Mouse (Mus musculus) heart, embryonic 14.5 days (tissue): ENCODE data around the gene Hs6st1. TPM values are rescaled to one million over a fixed set of nuclear protein-coding genes. Genes with fewer than 3 reads are reported as not detected.

Experiments
- ATAC-seq: fragments of 200-750 bp; cut with Nextera tagmentation; 2 replicates; pipeline ENCODE4 v1.8.0; 2017; ENCODE audit warnings: low read depth, moderate TSS enrichment; ENCODE audit not compliant: insufficient number of reproducible peaks, insufficient read depth, low FRiP score
- H3K27ac ChIP-seq, 2 experiments: fragments of 200-500 bp in 1 of 2; fragments of 300-500 bp in 1 of 2; sonication (generic) in 1 of 2; replicated peaks in 1 of 2; 2 replicates each; pipeline ENCODE4 v1.5.1; 2012 to 2014; ENCODE audit warnings: low read depth in 2 of 2, low read length in 2 of 2, control low read depth in 1 of 2, mild to moderate bottlenecking in 1 of 2, mixed read lengths in 1 of 2; ENCODE audit not compliant: control insufficient read depth in 1 of 2, insufficient read depth in 1 of 2
- H3K27me3 ChIP-seq: fragments of 300-500 bp; sonication (generic); 2 replicates; pipeline ENCODE4 v1.6.1; 2014; ENCODE audit warnings: mild to moderate bottlenecking, low read length, control low read depth; ENCODE audit not compliant: control insufficient read depth, insufficient read depth
- H3K36me3 ChIP-seq: fragments of 300-500 bp; sonication (generic); 2 replicates; pipeline ENCODE4 v1.6.1; 2014; ENCODE audit warnings: mild to moderate bottlenecking, control low read depth, low read length, mixed read lengths; ENCODE audit not compliant: control insufficient read depth, insufficient read depth
- H3K4me1 ChIP-seq, 2 experiments: fragments of 200-500 bp in 1 of 2; fragments of 300-500 bp in 1 of 2; sonication (generic) in 1 of 2; 2 replicates each; pipeline ENCODE4 v1.6.1; 2012 to 2014; ENCODE audit warnings: low read length in 2 of 2, control low read depth in 1 of 2, mixed read lengths in 1 of 2; ENCODE audit not compliant: control insufficient read depth in 2 of 2, insufficient read depth in 2 of 2
- H3K4me2 ChIP-seq: fragments of 300-500 bp; sonication (generic); 2 replicates; pipeline ENCODE4 v1.6.1; 2014; ENCODE audit warnings: mild to moderate bottlenecking, low read length
- H3K4me3 ChIP-seq, 2 experiments: fragments of 200-500 bp in 1 of 2; fragments of 300-500 bp in 1 of 2; sonication (generic) in 1 of 2; 2 replicates each; pipeline ENCODE4 v1.5.1; 2012 to 2014; ENCODE audit warnings: low read length in 2 of 2, mild to moderate bottlenecking in 2 of 2, control low read depth in 1 of 2, low read depth in 1 of 2, moderate library complexity in 1 of 2; ENCODE audit not compliant: control insufficient read depth in 1 of 2, insufficient read depth in 1 of 2
- H3K9ac ChIP-seq: fragments of 300-500 bp; sonication (generic); 2 replicates; pipeline ENCODE4 v1.6.1; 2014; ENCODE audit warnings: mild to moderate bottlenecking, low read length
- H3K9me3 ChIP-seq: fragments of 300-500 bp; sonication (generic); 2 replicates; pipeline ENCODE4 v1.6.1; 2016; ENCODE audit warnings: low read length, control low read depth; ENCODE audit not compliant: control insufficient read depth
- WGBS: fragments of 180-500 bp; shearing (Covaris S2); extraction: QIAGEN DNeasy Blood & Tissue Kit; methylation state at CpG from one replicate; pipeline ENCODE4 v1.1.7; 2014; 5-methylcytosine and 5-hydroxymethylcytosine counted together
- polyA plus RNA-seq: library from polyadenylated mRNA; unstranded; fragments of >200 nt; fragmentation: Nextera tagmentation; extraction: Ambion mirVana; gene quantifications from 2 replicates; pipeline ENCODE4 v1.2.1, GENCODE M21; 2014

The Hs6st1 gene
- polyA plus RNA-seq, 1 experiment from 2014 or later, result 15.5 TPM

GRCm38 (mm10) chr1:36066216-36066980, 1.8 kb upstream of the Hs6st1 start:
- H3K27me3 ChIP-seq, result no peaks in the 10 kb centered on the region
- H3K4me2 ChIP-seq, result no peak overlapping the region
- no peaks in the 10 kb centered on the region for H3K9me3 ChIP-seq
- no peak overlapping the region for H3K4me3 ChIP-seq
- H3K36me3 ChIP-seq, result peaks cover 3% of the 10 kb centered on the region
- H3K9ac ChIP-seq, result no peak overlapping the region
- no peak overlapping the region for H3K27ac ChIP-seq
- WGBS, result 89% methylated on average over 6 of the region's 6 CpGs
- peaks cover 27 to 48% of the 10 kb centered on the region in 2 experiments for H3K4me1 ChIP-seq
- ATAC-seq, result no peak

GRCm38 (mm10) chr1:36067201-36067600, 999 bp upstream of the Hs6st1 start:
- H3K9ac ChIP-seq, result no peak overlapping the region
- no peak overlapping the region for H3K4me2 ChIP-seq
- H3K27ac ChIP-seq, result no peak overlapping the region
- no peaks in the 10 kb centered on the region for H3K27me3 ChIP-seq
- no peak for ATAC-seq
- peaks cover 8% of the 10 kb centered on the region for H3K36me3 ChIP-seq
- H3K4me1 ChIP-seq, result peaks cover 32 to 54% of the 10 kb centered on the region in 2 experiments
- no peak overlapping the region for H3K4me3 ChIP-seq
- no peaks in the 10 kb centered on the region for H3K9me3 ChIP-seq
- WGBS, result 77% methylated on average over 4 of the region's 4 CpGs

GRCm38 (mm10) chr1:36067611-36068010, 589 bp upstream of the Hs6st1 start:
- H3K4me1 ChIP-seq, result peaks cover 32 to 58% of the 10 kb centered on the region in 2 experiments
- H3K36me3 ChIP-seq, result peaks cover 8% of the 10 kb centered on the region
- no peaks in the 10 kb centered on the region for H3K9me3 ChIP-seq
- H3K27me3 ChIP-seq, result no peaks in the 10 kb centered on the region
- WGBS, result 27% methylated on average over 12 of the region's 12 CpGs
- H3K9ac ChIP-seq, result peak overlapping the region; percentile 91
- peak overlapping the region; percentile 36 to 55; a peak in 1 of 4 replicates for H3K27ac ChIP-seq
- peak overlapping the region; percentile 99 for H3K4me2 ChIP-seq
- ATAC-seq, result no peak
- peak overlapping the region; percentile 39 to 87 for H3K4me3 ChIP-seq

- Histone ChIP-seq H3K27me3 (no peaks in the 10 kb centered on the region), H3K9ac (peak overlapping the region; percentile 91), H3K4me2 (peak overlapping the region; percentile 99), H3K9me3 (no peaks in the 10 kb centered on the region), H3K4me1 (peaks cover 40 to 68% of the 10 kb centered on the region in 2 experiments), H3K4me3 (peak overlapping the region; percentile 87 to 91), H3K27ac (peak overlapping the region in 1 of 2 experiments; percentile 75; a peak in 2 of 4 replicates), H3K36me3 (peaks cover 8% of the 10 kb centered on the region)
- peak; percentile 18 for ATAC-seq
- WGBS, result under 1% methylated on average over 59 of the region's 76 CpGs
Measured at GRCm38 (mm10) chr1:36068531-36069120, 426 bp downstream of the Hs6st1 start.

GRCm38 (mm10) chr1:36069291-36069771, 1.1 kb downstream of the Hs6st1 start:
- Histone ChIP-seq H3K36me3 (peaks cover 8% of the 10 kb centered on the region), H3K4me1 (peaks cover 43 to 73% of the 10 kb centered on the region in 2 experiments), H3K4me3 (peak overlapping the region; percentile 87 to 91), H3K27me3 (no peaks in the 10 kb centered on the region), H3K9ac (peak overlapping the region; percentile 91), H3K9me3 (no peaks in the 10 kb centered on the region), H3K27ac (0 out of 4 replicates have a peak overlapping the region, but pooled peaks of 1 of the 2 experiments have one; percentile 75), H3K4me2 (peak overlapping the region; percentile 99)
- ATAC-seq, result no peak
- WGBS, result 0% methylated on average over 13 of the region's 13 CpGs

GRCm38 (mm10) chr1:36070190-36070589, 2.0 kb downstream of the Hs6st1 start:
- Histone ChIP-seq H3K27me3 (no peaks in the 10 kb centered on the region), H3K36me3 (peaks cover 8% of the 10 kb centered on the region), H3K9me3 (no peaks in the 10 kb centered on the region), H3K4me1 (peaks cover 46 to 74% of the 10 kb centered on the region in 2 experiments), H3K4me3 (peak overlapping the region; percentile 87 to 91), H3K27ac (no peak overlapping the region), H3K9ac (peak overlapping the region; percentile 91), H3K4me2 (peak overlapping the region; percentile 99)
- WGBS, result 49% methylated on average over 6 of the region's 6 CpGs
- no peak for ATAC-seq

- Histone ChIP-seq H3K27me3 (no peaks in the 10 kb centered on the region), H3K4me2 (peak overlapping the region; percentile 99), H3K4me1 (peaks cover 44 to 69% of the 10 kb centered on the region in 2 experiments), H3K36me3 (peaks cover 8% of the 10 kb centered on the region), H3K9ac (peak overlapping the region; percentile 91), H3K27ac (no peak overlapping the region), H3K9me3 (no peaks in the 10 kb centered on the region), H3K4me3 (peak overlapping the region; percentile 87 to 91)
- no peak for ATAC-seq
- WGBS, result 76% methylated on average over 3 of the region's 3 CpGs
Measured at GRCm38 (mm10) chr1:36070740-36071139, 2.5 kb downstream of the Hs6st1 start.
